Mouse (Mus musculus) intestine, postnatal 0 days (tissue): ENCODE measurements around the gene Ceacam20. TPM values are rescaled to one million over a fixed set of nuclear protein-coding genes. Genes with fewer than 3 reads are reported as not detected.
"Not testable (repeated sequence)": the region's sequence is repeated elsewhere in the genome, so short reads cannot be mapped to it uniquely, and the experiment has no call there.

ENCODE experiments used
- ATAC-seq: fragments of 200-750 bp; cut with Nextera tagmentation; 2 replicates; pipeline ENCODE4 v1.8.0; 2017; ENCODE audit warnings: mild to moderate bottlenecking, moderate TSS enrichment, moderate library complexity
- H3K27ac ChIP-seq: fragments of 300-500 bp; sonication (generic); 2 replicates; pipeline ENCODE4 v1.5.1; 2014; ENCODE audit warnings: mild to moderate bottlenecking, low read depth, low read length, moderate library complexity
- H3K27me3 ChIP-seq: fragments of 300-500 bp; sonication (generic); replicated peaks from 2 replicates; pipeline ENCODE4 v1.6.1; 2014; ENCODE audit warnings: low read length, mixed read lengths; ENCODE audit not compliant: control insufficient read depth, insufficient read depth
- H3K36me3 ChIP-seq: fragments of 300-500 bp; sonication (generic); 2 replicates; pipeline ENCODE4 v1.6.1; 2014; ENCODE audit warnings: mild to moderate bottlenecking, moderate library complexity; ENCODE audit not compliant: control insufficient read depth, insufficient read depth
- H3K4me1 ChIP-seq: fragments of 300-500 bp; sonication (generic); replicated peaks from 2 replicates; pipeline ENCODE4 v1.6.1; 2014; ENCODE audit warnings: antibody characterized with exemption, low read length, mixed read lengths; ENCODE audit not compliant: control insufficient read depth, insufficient read depth
- H3K4me2 ChIP-seq: fragments of 300-500 bp; sonication (generic); replicated peaks from 2 replicates; pipeline ENCODE4 v1.6.1; 2014; ENCODE audit warnings: low read depth, mild to moderate bottlenecking, moderate library complexity
- H3K4me3 ChIP-seq: fragments of 300-500 bp; sonication (generic); 2 replicates; pipeline ENCODE4 v1.5.1; 2014; ENCODE audit warnings: low read depth, low read length
- H3K9ac ChIP-seq: fragments of 300-500 bp; sonication (generic); 2 replicates; pipeline ENCODE4 v1.6.1; 2014; ENCODE audit warnings: mild to moderate bottlenecking, low read depth, low read length
- H3K9me3 ChIP-seq: fragments of 300-500 bp; sonication (generic); 2 replicates; pipeline ENCODE4 v1.6.1; 2016; ENCODE audit warnings: mixed run types; ENCODE audit not compliant: control insufficient read depth
- CTCF ChIP-seq: sonication (generic); IDR thresholded peaks from 2 replicates; pipeline ENCODE4 v1.5.1; 2016; ENCODE audit warnings: low read depth, mild to moderate bottlenecking, control low read depth, antibody characterized with exemption, moderate library complexity
- WGBS: fragments of 180-500 bp; shearing (Covaris S2); extraction: QIAGEN DNeasy Blood & Tissue Kit; methylation state at CpG from one replicate; pipeline ENCODE4 v1.1.7; 2014; 5-methylcytosine and 5-hydroxymethylcytosine counted together
- polyA plus RNA-seq: library from polyadenylated mRNA; unstranded; fragments of >200 nt; fragmentation: Nextera tagmentation; extraction: Ambion mirVana; gene quantifications from 2 replicates; pipeline ENCODE4 v1.2.1, GENCODE M21; 2015

Ceacam20 gene
- polyA plus RNA-seq, 1 experiment from 2014 or later: 36.1 TPM

- Histone ChIP-seq H3K9ac (no peak overlapping the region), H3K4me3 (no peak overlapping the region), H3K4me1 (0 out of 2 replicates have a peak, but pooled peaks cover 6% of the 10 kb centered on the region), H3K9me3 (no peaks in the 10 kb centered on the region), H3K36me3 (peaks cover 26% of the 10 kb centered on the region; the same call in 1 of the 2 replicates), H3K27ac (no peak overlapping the region), H3K27me3 (no peaks in the 10 kb centered on the region), H3K4me2 (no peak overlapping the region)
- WGBS: 93% methylated on average over 8 of the region's 8 CpGs
- no peak for ATAC-seq
- TF ChIP-seq CTCF: no peak
These were observed 5.0 kb downstream of the Ceacam20 start for GRCm38 (mm10) chr7:19970196-19970595.

GRCm38 (mm10) chr7:19971516-19971915 is 6.3 kb downstream of the Ceacam20 start:
- H3K27ac ChIP-seq: peak overlapping the region; percentile 46
- WGBS: 59% methylated on average over 4 of the region's 4 CpGs
- ATAC-seq: peak; percentile 75

GRCm38 (mm10) chr7:19991165-19991564 is 26.0 kb downstream of the Ceacam20 start, which contains the start of gene Nlrp9b:
Gene Nlrp9b (plus strand): TSS chr7:19991465.
- not testable (repeated sequence) for H3K9me3 ChIP-seq, H3K27ac ChIP-seq, H3K4me1 ChIP-seq, H3K27me3 ChIP-seq, H3K4me3 ChIP-seq, ATAC-seq, H3K4me2 ChIP-seq, H3K9ac ChIP-seq, H3K36me3 ChIP-seq
- 71% methylated on average over 8 of the region's 8 CpGs for WGBS

More at GRCm38 (mm10) chr7:19971516-19971915, 6.3 kb downstream of the Ceacam20 start:
- no peaks in the 10 kb centered on the region for H3K27me3 ChIP-seq
- H3K9ac ChIP-seq: no peak overlapping the region
- H3K4me2 ChIP-seq: no peak overlapping the region
- no peak overlapping the region for H3K4me3 ChIP-seq
- peaks cover 28% of the 10 kb centered on the region; the same call in 1 of the 2 replicates for H3K36me3 ChIP-seq
- no peaks in the 10 kb centered on the region for H3K9me3 ChIP-seq
- H3K4me1 ChIP-seq: 0 out of 2 replicates have a peak, but pooled peaks cover 3% of the 10 kb centered on the region
- no peak for TF ChIP-seq CTCF

- H3K9me3 ChIP-seq, H3K9ac ChIP-seq, ATAC-seq, H3K4me1 ChIP-seq, H3K36me3 ChIP-seq, H3K4me3 ChIP-seq, H3K4me2 ChIP-seq, H3K27ac ChIP-seq, H3K27me3 ChIP-seq: not testable (repeated sequence)
- 64% methylated on average over 3 of the region's 3 CpGs for WGBS
These were observed 31.5 kb downstream of the Ceacam20 start for GRCm38 (mm10) chr7:19996721-19997120.

- ATAC-seq: no peak
- Histone ChIP-seq H3K36me3 (no peaks in the 10 kb centered on the region), H3K4me2 (no peak overlapping the region), H3K27me3 (no peaks in the 10 kb centered on the region), H3K27ac (no peak overlapping the region), H3K4me1 (no peaks in the 10 kb centered on the region), H3K9ac (no peak overlapping the region), H3K4me3 (no peak overlapping the region), H3K9me3 (no peaks in the 10 kb centered on the region)
- no peak for TF ChIP-seq CTCF
- 65% methylated on average over 2 of the region's 2 CpGs for WGBS
These were observed 44.8 kb downstream of the Ceacam20 start for GRCm38 (mm10) chr7:20009987-20010386.

Other genes starting within 250 kb of the Ceacam20 start
- gene Tomm40, start 250.0 kb upstream of the Ceacam20 start, polyA plus RNA-seq: 80.1 and 85.5 TPM in 2 replicates
- 93.1 and 94.7 TPM in 2 replicates for gene Nectin2, start 214.9 kb upstream of the Ceacam20 start, polyA plus RNA-seq
- 36.2 and 38.0 TPM in 2 replicates for gene Bcam, start 194.4 kb upstream of the Ceacam20 start, polyA plus RNA-seq
- 54.8 and 56.5 TPM in 2 replicates for gene Cblc, start 168.6 kb upstream of the Ceacam20 start, polyA plus RNA-seq
- gene Bcl3, start 142.6 kb upstream of the Ceacam20 start, polyA plus RNA-seq: 19.0 and 23.7 TPM in 2 replicates
- gene Gm19345, start 113.4 kb upstream of the Ceacam20 start, polyA plus RNA-seq: 0.16 and 0.39 TPM in 2 replicates
- gene Ceacam16, start 104.1 kb upstream of the Ceacam20 start, polyA plus RNA-seq: not detected in 2 replicates
- gene Ceacam19, start 77.4 kb upstream of the Ceacam20 start, polyA plus RNA-seq: not detected in 2 replicates
- gene Pvr, start 44.3 kb upstream of the Ceacam20 start, polyA plus RNA-seq: 8.9 and 10.7 TPM in 2 replicates
- 171 and 189 TPM in 2 replicates for gene Igsf23, start 14.7 kb upstream of the Ceacam20 start, polyA plus RNA-seq
- 1.9 and 2.7 TPM in 2 replicates for gene Nlrp9b, start 26.1 kb downstream of the Ceacam20 start, polyA plus RNA-seq
- not detected in 2 replicates for gene Vmn1r91, start 134.3 kb downstream of the Ceacam20 start, polyA plus RNA-seq
- not detected in 2 replicates for gene Gm16442, start 157.2 kb downstream of the Ceacam20 start, polyA plus RNA-seq
- gene Vmn1r93, start 173.7 kb downstream of the Ceacam20 start, polyA plus RNA-seq: not detected in 2 replicates
- gene Vmn1r94, start 203.0 kb downstream of the Ceacam20 start, polyA plus RNA-seq: not detected in 2 replicates
- gene Vmn1r95, start 228.3 kb downstream of the Ceacam20 start, polyA plus RNA-seq: not detected in 2 replicates
- gene Gm6164, start 240.2 kb downstream of the Ceacam20 start, polyA plus RNA-seq: not detected in 2 replicates